Mouse (Mus musculus) liver, adult 2 months (tissue): ENCODE results near the gene Psmb10. TPM values are rescaled to one million over a fixed set of nuclear protein-coding genes. Genes with fewer than 3 reads are reported as not detected.

Experiments used
- DNase-seq: peaks from one replicate; pipeline ENCODE4 v3.0.0-alpha.2; 2011; ENCODE audit warnings: low read depth, low spot score; ENCODE audit errors: extremely low read depth
- H3K27ac ChIP-seq: fragments of 200-500 bp; replicated peaks from 2 replicates; pipeline ENCODE4 v1.5.1; 2012; ENCODE audit warnings: low read depth, mild to moderate bottlenecking, control low read depth, inconsistent platforms, low read length; ENCODE audit not compliant: insufficient read depth
- H3K27me3 ChIP-seq: fragments of 200-500 bp; 2 replicates; pipeline ENCODE4 v1.6.1; 2012; ENCODE audit warnings: mild to moderate bottlenecking, moderate library complexity, low read length, inconsistent platforms; ENCODE audit not compliant: control insufficient read depth, insufficient read depth
- H3K36me3 ChIP-seq: fragments of 200-500 bp; 2 replicates; pipeline ENCODE4 v1.6.1; 2012; ENCODE audit warnings: low read length, inconsistent platforms; ENCODE audit not compliant: control insufficient read depth, insufficient read depth
- H3K4me1 ChIP-seq: fragments of 200-500 bp; 2 replicates; pipeline ENCODE4 v1.6.1; 2011; ENCODE audit warnings: low read length; ENCODE audit not compliant: control insufficient read depth, insufficient read depth
- H3K4me3 ChIP-seq: fragments of 200-500 bp; 2 replicates; pipeline ENCODE4 v1.5.1; 2011; ENCODE audit warnings: low read depth, mild to moderate bottlenecking, control low read depth, low read length, moderate library complexity; ENCODE audit not compliant: insufficient read depth
- H3K79me2 ChIP-seq: fragments of 200-500 bp; 2 replicates; pipeline ENCODE4 v1.6.1; 2012; ENCODE audit warnings: inconsistent platforms, mild to moderate bottlenecking, low read length, moderate library complexity; ENCODE audit not compliant: control insufficient read depth, insufficient read depth
- H3K9ac ChIP-seq: fragments of 200-500 bp; 2 replicates; pipeline ENCODE4 v1.6.1; 2012; ENCODE audit warnings: low read depth, mild to moderate bottlenecking, control low read depth, inconsistent platforms, low read length
- CTCF ChIP-seq: fragments of 200-500 bp; IDR thresholded peaks from 2 replicates; pipeline ENCODE4 v1.5.1; 2011; ENCODE audit warnings: low read depth, low read length, control low read depth
- POLR2A ChIP-seq: fragments of 200-500 bp; IDR thresholded peaks from 2 replicates; pipeline ENCODE4 v1.6.1; 2011; ENCODE audit warnings: low read length, control low read depth; ENCODE audit not compliant: insufficient read depth; ENCODE audit errors: extremely low read depth
- WGBS: fragments of 180-500 bp; shearing (Covaris S2); methylation state at CpG from one replicate; pipeline ENCODE4 v1.1.7; 2018; 5-methylcytosine and 5-hydroxymethylcytosine counted together
- polyA plus RNA-seq: library from polyadenylated mRNA; depleted of rRNA; stranded (reverse); fragments of >200 nt; gene quantifications from 2 replicates; pipeline ENCODE4 v1.2.3, GENCODE M21; 2012
- total RNA-seq: library from RNA; depleted of rRNA; stranded (reverse); fragments of >200 nt; gene quantifications from 2 replicates; pipeline ENCODE4 v1.2.3, GENCODE M21; 2014

Psmb10 gene
- total and polyA plus RNA-seq, 2 experiments = 109 to 139 TPM

- Histone ChIP-seq H3K27ac (no peak overlapping the region), H3K4me1 (peaks cover 15% of the 10 kb centered on the region), H3K27me3 (no peaks in the 10 kb centered on the region), H3K4me3 (no peak overlapping the region), H3K36me3 (no peaks in the 10 kb centered on the region), H3K79me2 (peaks cover 20% of the 10 kb centered on the region; the same call in 1 of the 2 replicates), H3K9ac (no peak overlapping the region)
- WGBS = 96% methylated on average over 10 of the region's 10 CpGs
- no peak for TF ChIP-seq POLR2A
- TF ChIP-seq CTCF = no peak
- no peak for DNase-seq
Observed at GRCm38 (mm10) chr8:105961536-105961935, 23.3 kb upstream of the Psmb10 start.

- no peak overlapping the region for H3K9ac ChIP-seq
- TF ChIP-seq POLR2A = no peak
- no peaks in the 10 kb centered on the region for H3K27me3 ChIP-seq
- H3K27ac ChIP-seq = no peak overlapping the region
- DNase-seq = no peak
- peaks cover 13% of the 10 kb centered on the region for H3K4me1 ChIP-seq
- peaks cover 20% of the 10 kb centered on the region; the same call in 1 of the 2 replicates for H3K79me2 ChIP-seq
- H3K36me3 ChIP-seq = no peaks in the 10 kb centered on the region
- H3K4me3 ChIP-seq = no peak overlapping the region
- WGBS = 92% methylated on average over 14 of the region's 14 CpGs
Observed at GRCm38 (mm10) chr8:105961101-105961500, 22.9 kb upstream of the Psmb10 start.

DNA sequence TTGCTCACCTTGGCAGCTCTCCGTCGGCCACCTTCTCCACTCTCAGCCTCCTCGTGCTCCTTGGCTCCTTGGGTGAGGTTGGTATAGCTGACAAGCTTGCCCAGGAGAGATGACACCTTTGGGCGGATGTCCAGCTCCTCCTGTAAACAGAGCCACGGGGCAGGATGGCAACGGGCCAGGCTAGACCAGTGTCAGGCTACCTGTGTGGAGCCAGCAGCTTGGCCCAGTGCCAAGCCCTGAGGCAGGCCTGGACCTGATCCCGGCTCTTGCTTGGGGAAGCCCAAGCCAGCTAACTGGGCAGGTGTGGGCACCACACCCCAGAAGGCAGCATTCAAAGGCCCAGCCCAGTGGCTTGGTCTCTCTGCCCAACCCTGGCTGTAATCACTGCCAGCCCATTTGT is 21.1 kb upstream of the Psmb10 start:
- TF ChIP-seq POLR2A (no peak), CTCF (no peak)
- DNase-seq = peak; percentile 90
- Histone ChIP-seq H3K27me3 (no peaks in the 10 kb centered on the region), H3K4me3 (no peak overlapping the region), H3K9ac (no peak overlapping the region), H3K4me1 (peaks cover 5% of the 10 kb centered on the region; the same call in 1 of the 2 replicates), H3K79me2 (peaks cover 9% of the 10 kb centered on the region; the same call in 1 of the 2 replicates), H3K36me3 (no peaks in the 10 kb centered on the region; the same call in 1 of the 2 replicates), H3K27ac (no peak overlapping the region)
- 29% methylated on average over 7 of the region's 7 CpGs for WGBS

DNA sequence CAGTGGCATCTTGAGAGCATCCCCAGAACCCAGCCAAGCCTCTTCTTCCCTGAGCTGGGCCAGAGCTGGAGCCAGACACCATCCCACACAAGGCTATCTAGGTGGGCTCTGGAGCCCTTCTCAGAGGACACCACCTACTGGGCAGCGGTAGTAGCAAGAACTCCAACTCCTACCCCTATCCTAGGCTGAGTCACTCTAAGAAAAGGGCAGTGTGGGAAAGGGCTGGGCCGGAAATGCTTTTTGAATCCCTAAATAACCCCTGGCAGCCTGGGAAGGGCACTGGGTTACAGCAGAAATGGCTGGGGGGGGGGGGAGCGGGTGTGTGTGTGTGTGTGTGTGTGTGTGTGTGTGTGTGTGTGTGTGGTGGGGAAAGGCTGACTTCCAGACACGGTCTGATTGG is 19.6 kb upstream of the Psmb10 start:
- DNase-seq = no peak
- Histone ChIP-seq H3K9ac (no peak overlapping the region), H3K36me3 (peaks cover 6% of the 10 kb centered on the region; the same call in 1 of the 2 replicates), H3K4me3 (no peak overlapping the region), H3K4me1 (peaks cover 3% of the 10 kb centered on the region; the same call in 1 of the 2 replicates), H3K27me3 (no peaks in the 10 kb centered on the region), H3K27ac (no peak overlapping the region), H3K79me2 (no peaks in the 10 kb centered on the region)
- peak; percentile 17; the same call in 1 of the 2 replicates for TF ChIP-seq CTCF
- TF ChIP-seq POLR2A = no peak
- 74% methylated on average over 3 of the region's 4 CpGs for WGBS

DNA sequence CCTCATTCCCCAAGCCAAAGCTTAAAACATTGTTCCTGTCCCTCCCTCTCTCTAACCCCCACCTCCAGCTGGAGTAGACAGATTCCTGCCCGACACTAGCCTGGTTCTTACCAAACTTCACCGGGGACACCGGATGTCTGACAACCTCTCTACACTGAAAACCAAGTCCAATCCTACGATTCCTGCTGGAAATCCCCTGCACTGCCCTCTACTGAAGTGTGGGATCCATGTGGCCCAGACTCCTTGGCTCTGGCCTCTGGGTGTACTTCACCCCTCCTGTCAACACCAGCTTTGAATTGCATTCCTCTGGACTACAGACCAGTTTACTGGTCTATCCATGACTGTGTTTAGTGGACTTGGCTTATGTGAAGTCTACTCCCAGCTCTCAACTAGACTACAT is 18.3 kb upstream of the Psmb10 start:
- Histone ChIP-seq H3K79me2 (no peaks in the 10 kb centered on the region), H3K4me3 (no peak overlapping the region), H3K9ac (no peak overlapping the region), H3K36me3 (peaks cover 6% of the 10 kb centered on the region; the same call in 1 of the 2 replicates), H3K4me1 (peaks cover 3% of the 10 kb centered on the region; the same call in 1 of the 2 replicates), H3K27ac (no peak overlapping the region), H3K27me3 (no peaks in the 10 kb centered on the region)
- TF ChIP-seq CTCF (no peak), POLR2A (no peak)
- no peak for DNase-seq
- WGBS = 89% methylated on average over 4 of the region's 4 CpGs

GRCm38 (mm10) chr8:105951057-105951659 is 12.9 kb upstream of the Psmb10 start:
- WGBS = 63% methylated on average over 7 of the region's 7 CpGs

More at GRCm38 (mm10) chr8:105951057-105951659, 12.9 kb upstream of the Psmb10 start:
- Histone ChIP-seq H3K27me3 (no peaks in the 10 kb centered on the region), H3K4me1 (no peaks in the 10 kb centered on the region), H3K36me3 (peaks cover 6% of the 10 kb centered on the region; the same call in 1 of the 2 replicates), H3K9ac (no peak overlapping the region), H3K79me2 (no peaks in the 10 kb centered on the region; the same call in 1 of the 2 replicates), H3K27ac (no peak overlapping the region), H3K4me3 (no peak overlapping the region)
- TF ChIP-seq CTCF = no peak
- TF ChIP-seq POLR2A = no peak
- no peak for DNase-seq
